Mouse (Mus musculus): Measurements from ENCODE around the gene Med12l. TPM values are rescaled to one million over a fixed set of nuclear protein-coding genes. Genes with fewer than 3 reads are reported as not detected.
"Not testable (repeated sequence)": the region's sequence is repeated elsewhere in the genome, so short reads cannot be mapped to it uniquely, and the experiment has no call there.

The Med12l gene
- polyA plus RNA-seq, 1 experiment, result 11.7 TPM

DNA sequence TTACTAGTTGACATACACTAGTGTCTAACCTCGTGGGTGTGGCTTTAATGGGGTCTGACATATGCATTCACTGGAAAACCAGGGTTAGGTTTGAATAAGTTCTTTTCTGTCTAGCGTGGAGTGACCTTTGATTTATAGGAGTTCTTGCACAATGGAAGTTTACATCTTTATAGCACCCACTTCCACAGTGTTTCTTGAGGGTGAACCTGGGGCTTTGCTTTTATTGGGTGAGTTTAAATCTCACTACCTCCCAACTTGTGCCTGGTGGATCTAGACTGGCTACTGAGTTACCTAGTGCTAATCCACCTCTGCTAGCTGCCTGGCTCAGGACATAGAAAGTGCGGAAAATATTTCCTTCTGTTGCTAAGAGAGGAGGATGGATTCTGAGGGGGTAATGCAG lies 106.3 kb downstream of the Med12l start:
- Histone ChIP-seq H3K27me3 (ENCODE audit: control insufficient read depth, insufficient read depth, low read length, poor library complexity, severe bottlenecking) (no peaks in the 10 kb centered on the region), H3K9ac (ENCODE audit: low read depth, poor library complexity, severe bottlenecking) (no peak overlapping the region), H3K36me3 (ENCODE audit: control insufficient read depth, insufficient read depth, low read length, poor library complexity, severe bottlenecking) (no peaks in the 10 kb centered on the region), H3K9me3 (replicated peaks; ENCODE audit: control insufficient read depth, insufficient read depth, low read length, poor library complexity, severe bottlenecking) (no peaks in the 10 kb centered on the region; the same call in 1 of the 2 replicates), H3K4me1 (ENCODE audit: control insufficient read depth, insufficient read depth, low read length) (no peaks in the 10 kb centered on the region), H3K27ac (ENCODE audit: insufficient read depth, low read length) (no peak overlapping the region), H3K4me3 (ENCODE audit: low read depth, low read length) (no peak overlapping the region)
- TF ChIP-seq EP300 (IDR thresholded peaks at IDR 0.05; ENCODE audit: insufficient read depth, low read depth, low read length) (no peak), CTCF (IDR thresholded peaks at IDR 0.05; ENCODE audit: low read depth, low read length) (no peak), POLR2A (IDR thresholded peaks at IDR 0.05; ENCODE audit: insufficient read depth, low read length) (no peak)

DNA sequence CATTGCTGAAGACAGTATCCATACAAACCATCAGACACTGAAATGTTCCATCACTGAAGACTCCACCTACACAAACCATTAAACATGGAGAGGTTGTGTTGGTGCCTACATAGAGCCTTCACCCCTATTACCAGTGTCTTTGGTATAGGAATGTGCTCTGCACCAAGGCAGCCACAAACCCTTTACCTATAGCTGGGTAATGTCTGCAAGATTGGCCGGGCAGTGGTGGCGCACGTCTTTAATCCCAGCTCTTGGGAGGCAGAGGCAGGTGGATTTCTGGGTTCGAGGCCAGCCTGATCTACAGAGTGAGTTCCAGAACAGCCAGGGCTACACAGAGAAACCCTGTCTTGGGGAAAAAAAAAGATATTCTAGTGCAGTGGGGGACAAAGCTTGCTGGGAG lies 107.7 kb downstream of the Med12l start:
- not testable (repeated sequence) for H3K9me3 ChIP-seq (replicated peaks; ENCODE audit: control insufficient read depth, insufficient read depth, low read length, poor library complexity, severe bottlenecking); H3K27ac ChIP-seq (ENCODE audit: insufficient read depth, low read length); H3K27me3 ChIP-seq (ENCODE audit: control insufficient read depth, insufficient read depth, low read length, poor library complexity, severe bottlenecking); H3K36me3 ChIP-seq (ENCODE audit: control insufficient read depth, insufficient read depth, low read length, poor library complexity, severe bottlenecking); H3K9ac ChIP-seq (ENCODE audit: low read depth, poor library complexity, severe bottlenecking); H3K4me3 ChIP-seq (ENCODE audit: low read depth, low read length); H3K4me1 ChIP-seq (ENCODE audit: control insufficient read depth, insufficient read depth, low read length)

GRCm38 (mm10) chr3:59113973-59114517 lies 108.4 kb downstream of the Med12l start:
- Histone ChIP-seq H3K27me3 (ENCODE audit: control insufficient read depth, insufficient read depth, low read length, poor library complexity, severe bottlenecking) (no peaks in the 10 kb centered on the region), H3K27ac (ENCODE audit: insufficient read depth, low read length) (no peak overlapping the region), H3K9ac (ENCODE audit: low read depth, poor library complexity, severe bottlenecking) (no peak overlapping the region), H3K36me3 (ENCODE audit: control insufficient read depth, insufficient read depth, low read length, poor library complexity, severe bottlenecking) (no peaks in the 10 kb centered on the region), H3K9me3 (replicated peaks; ENCODE audit: control insufficient read depth, insufficient read depth, low read length, poor library complexity, severe bottlenecking) (no peaks in the 10 kb centered on the region; the same call in 1 of the 2 replicates), H3K4me1 (ENCODE audit: control insufficient read depth, insufficient read depth, low read length) (no peaks in the 10 kb centered on the region), H3K4me3 (ENCODE audit: low read depth, low read length) (no peak overlapping the region)
- no peak for TF ChIP-seq CTCF (IDR thresholded peaks at IDR 0.05; ENCODE audit: low read depth, low read length)
- TF ChIP-seq EP300 (IDR thresholded peaks at IDR 0.05; ENCODE audit: insufficient read depth, low read depth, low read length), result no peak
- no peak for TF ChIP-seq POLR2A (IDR thresholded peaks at IDR 0.05; ENCODE audit: insufficient read depth, low read length)

- no peaks in the 10 kb centered on the region for H3K36me3 ChIP-seq (ENCODE audit: control insufficient read depth, insufficient read depth, low read length, poor library complexity, severe bottlenecking)
- H3K27me3 ChIP-seq (ENCODE audit: control insufficient read depth, insufficient read depth, low read length, poor library complexity, severe bottlenecking), result no peaks in the 10 kb centered on the region
- H3K27ac ChIP-seq (ENCODE audit: insufficient read depth, low read length), result peak overlapping the region; percentile 75
- H3K9me3 ChIP-seq (replicated peaks; ENCODE audit: control insufficient read depth, insufficient read depth, low read length, poor library complexity, severe bottlenecking), result no peaks in the 10 kb centered on the region
- no peak overlapping the region for H3K9ac ChIP-seq (ENCODE audit: low read depth, poor library complexity, severe bottlenecking)
- TF ChIP-seq POLR2A (IDR thresholded peaks at IDR 0.05; ENCODE audit: insufficient read depth, low read length) (no peak), CTCF (IDR thresholded peaks at IDR 0.05; ENCODE audit: low read depth, low read length) (no peak), EP300 (IDR thresholded peaks at IDR 0.05; ENCODE audit: insufficient read depth, low read depth, low read length) (peak; percentile 65; the same call in 1 of the 2 replicates)
- no peaks in the 10 kb centered on the region for H3K4me1 ChIP-seq (ENCODE audit: control insufficient read depth, insufficient read depth, low read length)
- no peak overlapping the region for H3K4me3 ChIP-seq (ENCODE audit: low read depth, low read length)
Observed at GRCm38 (mm10) chr3:59121067-59121730, 115.6 kb downstream of the Med12l start.

DNA sequence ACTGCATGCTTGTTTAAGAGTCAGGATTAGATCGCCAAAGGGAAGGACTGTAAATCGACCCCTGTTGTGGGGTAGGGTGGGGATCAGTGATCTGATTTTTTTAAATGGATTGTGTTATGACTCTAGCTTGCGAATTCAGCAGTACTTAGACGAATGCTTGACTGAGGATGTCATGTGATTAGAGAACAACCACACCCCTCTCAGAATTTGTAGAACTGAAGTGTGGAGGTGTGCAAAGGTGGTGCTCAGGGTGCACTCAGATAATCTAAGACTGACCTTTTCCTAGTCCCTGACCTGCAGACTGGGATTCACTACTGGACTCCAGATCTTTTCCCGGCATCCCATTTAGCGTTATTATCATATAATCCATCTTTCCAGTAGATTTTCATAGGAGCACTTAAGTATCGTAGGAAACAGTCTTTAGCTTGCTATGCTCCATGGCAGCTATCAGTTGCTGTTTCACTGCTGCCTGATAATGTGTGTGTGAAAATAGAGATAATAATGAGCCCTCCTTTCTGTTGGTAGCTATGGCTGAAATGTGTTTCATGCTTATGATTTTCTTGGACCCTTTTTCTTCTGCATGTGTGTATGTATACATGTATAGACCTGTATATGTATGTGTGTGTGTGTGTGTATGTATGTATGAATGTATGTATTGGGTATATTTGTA lies 116.3 kb downstream of the Med12l start:
- Histone ChIP-seq H3K4me1 (ENCODE audit: control insufficient read depth, insufficient read depth, low read length) (no peaks in the 10 kb centered on the region), H3K27ac (ENCODE audit: insufficient read depth, low read length) (peak overlapping the region; percentile 75), H3K9ac (ENCODE audit: low read depth, poor library complexity, severe bottlenecking) (no peak overlapping the region), H3K4me3 (ENCODE audit: low read depth, low read length) (no peak overlapping the region), H3K27me3 (ENCODE audit: control insufficient read depth, insufficient read depth, low read length, poor library complexity, severe bottlenecking) (no peaks in the 10 kb centered on the region), H3K9me3 (replicated peaks; ENCODE audit: control insufficient read depth, insufficient read depth, low read length, poor library complexity, severe bottlenecking) (no peaks in the 10 kb centered on the region), H3K36me3 (ENCODE audit: control insufficient read depth, insufficient read depth, low read length, poor library complexity, severe bottlenecking) (no peaks in the 10 kb centered on the region)
- TF ChIP-seq POLR2A (IDR thresholded peaks at IDR 0.05; ENCODE audit: insufficient read depth, low read length) (no peak), EP300 (IDR thresholded peaks at IDR 0.05; ENCODE audit: insufficient read depth, low read depth, low read length) (no peak)

DNA sequence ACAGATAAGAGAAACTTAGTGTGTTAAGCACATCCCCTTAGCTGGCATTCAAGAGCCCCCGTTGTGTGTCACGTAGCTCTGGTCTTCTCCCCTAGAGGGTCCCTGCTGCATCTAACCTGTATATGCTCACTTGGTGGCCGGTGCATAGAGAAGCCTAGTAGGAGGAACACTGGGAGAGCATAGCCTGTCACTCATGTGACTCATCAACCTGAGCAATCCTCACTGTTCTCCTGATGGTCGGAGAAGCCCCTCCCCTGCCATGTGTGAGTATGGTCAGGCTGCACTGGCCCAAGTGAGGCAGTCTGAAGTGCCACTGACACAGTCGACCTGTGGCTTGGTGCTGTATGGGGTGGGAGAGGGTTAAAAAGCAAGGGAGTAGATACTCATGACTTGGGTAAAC lies 119.4 kb downstream of the Med12l start:
- H3K4me3 ChIP-seq (ENCODE audit: low read depth, low read length), result no peak overlapping the region
- H3K36me3 ChIP-seq (ENCODE audit: control insufficient read depth, insufficient read depth, low read length, poor library complexity, severe bottlenecking), result no peaks in the 10 kb centered on the region
- no peak for TF ChIP-seq EP300 (IDR thresholded peaks at IDR 0.05; ENCODE audit: insufficient read depth, low read depth, low read length)
- no peak for TF ChIP-seq POLR2A (IDR thresholded peaks at IDR 0.05; ENCODE audit: insufficient read depth, low read length)
- no peak for TF ChIP-seq CTCF (IDR thresholded peaks at IDR 0.05; ENCODE audit: low read depth, low read length)

More for the DNA sequence above, 119.4 kb downstream of the Med12l start:
- Histone ChIP-seq H3K9ac (ENCODE audit: low read depth, poor library complexity, severe bottlenecking) (no peak overlapping the region), H3K4me1 (ENCODE audit: control insufficient read depth, insufficient read depth, low read length) (no peaks in the 10 kb centered on the region), H3K9me3 (replicated peaks; ENCODE audit: control insufficient read depth, insufficient read depth, low read length, poor library complexity, severe bottlenecking) (no peaks in the 10 kb centered on the region), H3K27me3 (ENCODE audit: control insufficient read depth, insufficient read depth, low read length, poor library complexity, severe bottlenecking) (no peaks in the 10 kb centered on the region), H3K27ac (ENCODE audit: insufficient read depth, low read length) (no peak overlapping the region)
